Mouse (Mus musculus) forebrain, embryonic 13.5 days (tissue): ENCODE measurements around the gene Ttyh2. TPM values are rescaled to one million over a fixed set of nuclear protein-coding genes. Genes with fewer than 3 reads are reported as not detected.

Experiments
- ATAC-seq: fragments of 200-750 bp; cut with Nextera tagmentation; 2 replicates; pipeline ENCODE4 v1.8.0; 2017
- H3K27ac ChIP-seq: fragments of 300-500 bp; sonication (generic); 2 replicates; pipeline ENCODE4 v1.5.1; 2015; ENCODE audit warnings: inconsistent platforms, mild to moderate bottlenecking, moderate library complexity
- H3K27me3 ChIP-seq: fragments of 300-500 bp; sonication (generic); 2 replicates; pipeline ENCODE4 v1.6.1; 2015; ENCODE audit warnings: mild to moderate bottlenecking, inconsistent platforms
- H3K36me3 ChIP-seq: fragments of 300-500 bp; sonication (generic); 2 replicates; pipeline ENCODE4 v1.6.1; 2015; ENCODE audit warnings: mild to moderate bottlenecking, inconsistent platforms; ENCODE audit not compliant: poor library complexity, severe bottlenecking
- H3K4me1 ChIP-seq: fragments of 300-500 bp; sonication (generic); 2 replicates; pipeline ENCODE4 v1.6.1; 2015; ENCODE audit warnings: inconsistent platforms
- H3K4me2 ChIP-seq: fragments of 300-500 bp; sonication (generic); 2 replicates; pipeline ENCODE4 v1.6.1; 2015; ENCODE audit warnings: inconsistent platforms, mild to moderate bottlenecking, moderate library complexity
- H3K4me3 ChIP-seq: fragments of 300-500 bp; sonication (generic); 2 replicates; pipeline ENCODE4 v1.5.1; 2015; ENCODE audit warnings: mild to moderate bottlenecking, inconsistent platforms
- H3K9ac ChIP-seq: fragments of 300-500 bp; sonication (generic); 2 replicates; pipeline ENCODE4 v1.6.1; 2015; ENCODE audit warnings: mild to moderate bottlenecking, inconsistent platforms
- H3K9me3 ChIP-seq: fragments of 300-500 bp; sonication (generic); replicated peaks from 2 replicates; pipeline ENCODE4 v1.6.1; 2016; ENCODE audit warnings: inconsistent platforms
- WGBS: fragments of 180-500 bp; shearing (Covaris S2); methylation state at CpG from one replicate; pipeline ENCODE4 v1.1.7; 2015; 5-methylcytosine and 5-hydroxymethylcytosine counted together
- polyA plus RNA-seq: library from polyadenylated mRNA; unstranded; fragments of >200 nt; fragmentation: Nextera tagmentation; extraction: Ambion mirVana; gene quantifications from 2 replicates; pipeline ENCODE4 v1.2.1, GENCODE M21; 2015

Gene Ttyh2
- polyA plus RNA-seq, 1 experiment from 2014 or later, result 21.6 TPM

DNA sequence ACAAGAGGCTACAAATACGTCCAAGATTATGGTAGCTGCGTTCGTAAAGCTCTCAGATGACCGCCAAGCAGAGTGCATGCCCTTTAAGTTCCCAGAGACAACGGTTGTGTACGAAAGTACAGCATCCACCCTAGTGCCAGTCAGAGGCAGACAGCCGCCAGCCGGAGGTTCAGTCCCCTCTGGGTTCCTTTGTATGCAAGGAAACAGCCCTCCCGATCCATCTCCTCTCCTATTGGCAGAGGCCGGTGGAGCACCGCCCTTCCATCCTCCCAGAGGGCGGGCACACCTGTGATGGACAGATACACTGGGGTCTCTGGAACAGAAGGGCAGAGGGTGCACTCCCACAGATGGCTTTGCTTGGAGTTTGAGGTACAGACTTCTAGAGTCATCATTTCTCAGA, 33.0 kb upstream of the Ttyh2 start:
- Histone ChIP-seq H3K4me2 (no peak overlapping the region), H3K36me3 (no peaks in the 10 kb centered on the region), H3K27me3 (peaks cover 26% of the 10 kb centered on the region), H3K4me1 (peaks cover 25% of the 10 kb centered on the region), H3K9ac (no peak overlapping the region), H3K27ac (no peak overlapping the region), H3K9me3 (no peaks in the 10 kb centered on the region), H3K4me3 (no peak overlapping the region; the same call in 1 of the 2 replicates)
- peak; percentile 64; the same call in 1 of the 2 replicates for ATAC-seq
- WGBS, result 36% methylated on average over 12 of the region's 12 CpGs

GRCm38 (mm10) chr11:114642926-114643325, 32.3 kb upstream of the Ttyh2 start:
- ATAC-seq, result no peak
- H3K4me1 ChIP-seq, result peaks cover 21% of the 10 kb centered on the region
- no peaks in the 10 kb centered on the region for H3K36me3 ChIP-seq
- WGBS, result 78% methylated on average over 11 of the region's 11 CpGs
- H3K9me3 ChIP-seq, result no peaks in the 10 kb centered on the region
- no peak overlapping the region for H3K4me2 ChIP-seq
- H3K4me3 ChIP-seq, result no peak overlapping the region
- H3K27me3 ChIP-seq, result peaks cover 18% of the 10 kb centered on the region
- no peak overlapping the region for H3K27ac ChIP-seq
- no peak overlapping the region for H3K9ac ChIP-seq

GRCm38 (mm10) chr11:114644122-114644521, 31.1 kb upstream of the Ttyh2 start:
- Histone ChIP-seq H3K9ac (no peak overlapping the region), H3K36me3 (no peaks in the 10 kb centered on the region), H3K4me3 (no peak overlapping the region), H3K4me1 (peaks cover 21% of the 10 kb centered on the region), H3K27ac (no peak overlapping the region), H3K9me3 (no peaks in the 10 kb centered on the region), H3K4me2 (no peak overlapping the region), H3K27me3 (peaks cover 9% of the 10 kb centered on the region)
- 46% methylated on average over 2 of the region's 2 CpGs for WGBS
- ATAC-seq, result no peak

DNA sequence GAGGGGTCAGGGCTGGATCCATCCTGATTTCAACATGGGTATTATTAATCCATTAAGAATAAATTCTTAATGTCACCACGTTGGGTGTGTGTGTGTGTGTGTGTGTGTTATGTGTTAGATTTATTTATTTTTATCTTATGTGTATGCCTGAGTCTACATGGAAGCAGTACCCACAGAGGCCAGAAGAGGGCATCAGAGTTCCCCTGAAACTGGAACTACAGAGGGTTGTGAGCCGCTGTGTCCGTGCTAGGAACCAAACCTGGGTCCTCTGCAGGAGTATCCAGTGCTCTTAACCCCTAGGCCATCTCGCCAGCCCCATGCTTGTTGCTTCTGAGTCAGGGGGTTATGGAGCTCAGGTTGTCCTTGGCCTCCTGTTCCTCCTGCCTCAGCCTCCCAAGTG, 25.7 kb upstream of the Ttyh2 start:
- peaks cover 8% of the 10 kb centered on the region; the same call in 1 of the 2 replicates for H3K4me1 ChIP-seq
- no peak overlapping the region for H3K4me3 ChIP-seq
- WGBS, result 74% methylated on average over 4 of the region's 4 CpGs
- H3K9me3 ChIP-seq, result no peaks in the 10 kb centered on the region
- no peaks in the 10 kb centered on the region for H3K36me3 ChIP-seq
- H3K9ac ChIP-seq, result no peak overlapping the region
- H3K27me3 ChIP-seq, result peaks cover 10% of the 10 kb centered on the region
- no peak for ATAC-seq
- H3K27ac ChIP-seq, result no peak overlapping the region
- H3K4me2 ChIP-seq, result no peak overlapping the region

- Histone ChIP-seq H3K27ac (no peak overlapping the region), H3K9me3 (no peaks in the 10 kb centered on the region), H3K36me3 (no peaks in the 10 kb centered on the region), H3K9ac (no peak overlapping the region), H3K27me3 (peaks cover 16% of the 10 kb centered on the region), H3K4me1 (peaks cover 14% of the 10 kb centered on the region), H3K4me3 (no peak overlapping the region), H3K4me2 (peak overlapping the region; percentile 0; the same call in 1 of the 2 replicates)
- WGBS, result 2% methylated on average over 16 of the region's 16 CpGs
- ATAC-seq, result no peak
Observed at GRCm38 (mm10) chr11:114652531-114652930, 22.7 kb upstream of the Ttyh2 start.

- Histone ChIP-seq H3K9ac (no peak overlapping the region), H3K36me3 (no peaks in the 10 kb centered on the region), H3K4me2 (no peak overlapping the region), H3K9me3 (no peaks in the 10 kb centered on the region), H3K4me1 (peaks cover 15% of the 10 kb centered on the region), H3K4me3 (no peak overlapping the region), H3K27me3 (peaks cover 16% of the 10 kb centered on the region), H3K27ac (no peak overlapping the region)
- 81% methylated on average over 6 of the region's 6 CpGs for WGBS
- no peak for ATAC-seq
Observed at GRCm38 (mm10) chr11:114653664-114654063, 21.6 kb upstream of the Ttyh2 start.

DNA sequence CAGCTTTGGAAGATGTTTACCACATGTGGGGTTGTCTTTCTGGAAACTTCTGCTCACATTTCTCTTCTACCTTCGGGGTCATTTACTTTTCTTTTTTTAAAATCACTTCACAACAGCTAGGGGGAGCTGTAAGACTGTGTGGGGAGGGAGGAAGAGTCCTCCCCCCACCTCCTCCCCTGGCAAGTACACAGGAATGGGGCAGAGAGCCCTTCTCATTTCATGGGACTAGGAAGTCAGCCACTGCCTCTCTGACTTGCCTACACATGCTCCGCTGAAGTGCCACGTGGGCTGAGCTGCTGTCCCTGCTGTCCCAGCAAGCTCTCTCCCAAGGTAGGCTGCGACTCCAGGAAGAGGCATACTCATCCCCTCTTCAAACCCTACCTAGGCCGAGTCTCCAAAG, 20.7 kb upstream of the Ttyh2 start:
- 61% methylated on average over 5 of the region's 5 CpGs for WGBS
- no peak overlapping the region for H3K27ac ChIP-seq
- H3K27me3 ChIP-seq, result peaks cover 16% of the 10 kb centered on the region
- no peaks in the 10 kb centered on the region for H3K36me3 ChIP-seq
- peaks cover 15% of the 10 kb centered on the region for H3K4me1 ChIP-seq
- no peak for ATAC-seq
- no peaks in the 10 kb centered on the region for H3K9me3 ChIP-seq
- H3K4me2 ChIP-seq, result no peak overlapping the region
- H3K4me3 ChIP-seq, result no peak overlapping the region
- H3K9ac ChIP-seq, result no peak overlapping the region

DNA sequence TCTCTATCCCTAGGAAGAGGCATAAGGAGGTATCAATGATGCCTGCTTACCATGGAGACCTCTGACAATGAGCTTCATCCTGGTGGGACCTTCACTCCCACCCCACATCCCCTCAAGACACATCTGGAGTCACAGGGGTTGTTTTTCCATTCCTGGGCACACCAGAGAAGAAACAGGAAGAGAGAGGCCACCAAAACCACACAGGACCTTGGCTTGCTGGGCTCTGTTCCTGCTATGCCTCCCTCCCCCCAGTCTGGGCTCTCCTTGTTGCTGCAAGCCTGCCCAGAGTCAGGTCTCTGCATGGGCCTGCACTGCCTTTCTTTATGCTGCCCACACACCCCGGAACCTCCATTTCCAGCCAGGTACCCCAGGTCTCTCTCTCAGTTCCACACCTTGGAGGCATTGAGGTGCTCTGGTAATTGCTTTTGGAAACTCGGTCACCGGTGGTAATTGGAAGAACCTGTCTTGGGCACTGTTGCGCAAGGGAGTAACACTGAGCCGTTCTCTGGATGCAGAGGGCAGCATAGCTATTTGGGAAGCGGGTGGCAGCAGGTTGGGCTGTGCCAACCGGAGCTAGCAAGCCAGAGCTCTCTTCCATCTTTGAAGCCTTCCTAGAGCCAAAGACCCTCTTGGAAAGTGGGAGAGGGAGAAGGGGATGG, 19.8 kb upstream of the Ttyh2 start:
- H3K4me1 ChIP-seq, result peaks cover 15% of the 10 kb centered on the region
- no peak overlapping the region for H3K4me2 ChIP-seq
- H3K9me3 ChIP-seq, result no peaks in the 10 kb centered on the region
- no peak for ATAC-seq
- WGBS, result 90% methylated on average over 7 of the region's 7 CpGs
- no peak overlapping the region for H3K27ac ChIP-seq
- peaks cover 16% of the 10 kb centered on the region for H3K27me3 ChIP-seq
- H3K4me3 ChIP-seq, result no peak overlapping the region
- H3K9ac ChIP-seq, result no peak overlapping the region
- H3K36me3 ChIP-seq, result no peaks in the 10 kb centered on the region

DNA sequence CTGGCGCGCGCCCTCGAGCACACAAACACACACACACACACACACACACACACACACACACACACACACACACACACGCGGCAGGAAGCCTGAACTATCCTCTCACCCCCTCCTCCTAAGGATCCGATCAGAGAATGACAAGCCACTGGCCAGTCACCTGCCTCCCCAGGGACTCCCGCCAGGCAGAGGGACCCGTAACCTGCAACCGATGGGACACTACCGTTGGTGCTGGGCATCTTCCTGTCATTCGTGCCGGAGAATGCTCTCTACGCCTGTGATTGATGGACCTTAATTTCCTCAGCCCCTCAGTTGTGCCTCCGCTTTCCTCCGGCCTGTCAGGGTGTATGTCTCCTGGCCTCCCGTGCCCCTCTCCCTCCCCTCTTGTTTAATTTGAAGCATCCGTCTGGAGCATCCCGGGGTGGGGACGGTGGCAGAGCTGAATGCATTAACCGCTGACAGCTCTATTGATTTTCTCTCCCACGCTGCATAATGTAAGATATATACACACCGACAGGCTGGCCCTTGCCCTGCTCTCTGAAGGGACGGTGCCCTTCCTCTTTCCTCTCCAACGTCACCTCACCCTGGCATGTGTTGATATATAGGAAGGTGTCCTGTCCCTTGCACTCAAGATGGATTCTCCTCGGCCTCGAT, 18.1 kb upstream of the Ttyh2 start:
- H3K27ac ChIP-seq, result no peak overlapping the region
- 0 out of 2 replicates have a peak overlapping the region, but pooled peaks have one; percentile 5 for H3K4me2 ChIP-seq
- no peaks in the 10 kb centered on the region for H3K36me3 ChIP-seq
- H3K9ac ChIP-seq, result no peak overlapping the region
- 56% methylated on average over 24 of the region's 27 CpGs for WGBS
- H3K4me3 ChIP-seq, result no peak overlapping the region
- peaks cover 15% of the 10 kb centered on the region for H3K4me1 ChIP-seq
- H3K27me3 ChIP-seq, result peaks cover 14% of the 10 kb centered on the region
- no peak for ATAC-seq
- no peaks in the 10 kb centered on the region for H3K9me3 ChIP-seq

GRCm38 (mm10) chr11:114657737-114658136, 17.5 kb upstream of the Ttyh2 start:
- Histone ChIP-seq H3K4me3 (no peak overlapping the region), H3K9me3 (no peaks in the 10 kb centered on the region), H3K27me3 (peaks cover 12% of the 10 kb centered on the region), H3K27ac (no peak overlapping the region), H3K4me1 (peaks cover 10% of the 10 kb centered on the region), H3K9ac (no peak overlapping the region), H3K36me3 (no peaks in the 10 kb centered on the region), H3K4me2 (no peak overlapping the region)
- 23% methylated on average over 7 of the region's 7 CpGs for WGBS
- no peak; the same call in 1 of the 2 replicates for ATAC-seq

DNA sequence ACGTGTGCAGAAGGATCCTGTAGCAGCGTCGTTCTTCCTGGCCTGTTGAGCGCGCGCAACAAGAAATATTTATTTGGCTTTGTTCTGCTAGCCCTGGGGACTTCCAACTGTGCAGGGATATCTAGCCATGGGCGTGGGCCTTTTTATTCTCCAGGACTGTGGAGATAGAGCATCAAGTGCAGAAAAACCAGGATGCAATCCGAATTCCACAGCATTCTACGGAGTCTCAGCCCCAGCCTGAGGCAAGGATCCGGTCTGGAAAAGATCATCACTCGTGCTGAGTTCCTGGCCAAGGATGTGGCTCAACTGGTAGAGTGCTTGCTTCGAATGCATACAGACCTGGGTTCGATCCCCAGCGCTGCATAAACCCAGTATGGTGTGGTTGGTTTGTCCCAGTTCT, 13.1 kb upstream of the Ttyh2 start:
- Histone ChIP-seq H3K9ac (no peak overlapping the region), H3K4me3 (no peak overlapping the region), H3K27ac (no peak overlapping the region), H3K36me3 (no peaks in the 10 kb centered on the region), H3K4me2 (no peak overlapping the region), H3K27me3 (peaks cover 12% of the 10 kb centered on the region; the same call in 1 of the 2 replicates), H3K4me1 (peaks cover 5% of the 10 kb centered on the region; the same call in 1 of the 2 replicates), H3K9me3 (no peaks in the 10 kb centered on the region)
- ATAC-seq, result no peak
- 90% methylated on average over 14 of the region's 14 CpGs for WGBS

- no peak overlapping the region for H3K4me3 ChIP-seq
- H3K9me3 ChIP-seq, result no peaks in the 10 kb centered on the region
- H3K9ac ChIP-seq, result no peak overlapping the region
- H3K27ac ChIP-seq, result no peak overlapping the region
- H3K4me1 ChIP-seq, result no peaks in the 10 kb centered on the region
- no peaks in the 10 kb centered on the region for H3K36me3 ChIP-seq
- 35% methylated on average over 6 of the region's 6 CpGs for WGBS
- peak; percentile 30; the same call in 1 of the 2 replicates for ATAC-seq
- no peak overlapping the region for H3K4me2 ChIP-seq
- H3K27me3 ChIP-seq, result peaks cover 12% of the 10 kb centered on the region; the same call in 1 of the 2 replicates
Observed at GRCm38 (mm10) chr11:114662746-114663362, 12.4 kb upstream of the Ttyh2 start.
